Mouse (Mus musculus) embryo, embryonic 11.5 days (tissue): ENCODE data around the gene B230118H07Rik.

Experiments used
- DNase-seq: peaks from one replicate; pipeline ENCODE4 v3.0.0-alpha.2; 2012; ENCODE audit warnings: low read depth, low spot score

Gene B230118H07Rik

GRCm38 (mm10) chr2:101525091-101525490 lies 124.2 kb downstream of the B230118H07Rik start:
- no peak for DNase-seq

- DNase-seq = no peak
These were observed 128.8 kb downstream of the B230118H07Rik start for GRCm38 (mm10) chr2:101520503-101520902.

DNA sequence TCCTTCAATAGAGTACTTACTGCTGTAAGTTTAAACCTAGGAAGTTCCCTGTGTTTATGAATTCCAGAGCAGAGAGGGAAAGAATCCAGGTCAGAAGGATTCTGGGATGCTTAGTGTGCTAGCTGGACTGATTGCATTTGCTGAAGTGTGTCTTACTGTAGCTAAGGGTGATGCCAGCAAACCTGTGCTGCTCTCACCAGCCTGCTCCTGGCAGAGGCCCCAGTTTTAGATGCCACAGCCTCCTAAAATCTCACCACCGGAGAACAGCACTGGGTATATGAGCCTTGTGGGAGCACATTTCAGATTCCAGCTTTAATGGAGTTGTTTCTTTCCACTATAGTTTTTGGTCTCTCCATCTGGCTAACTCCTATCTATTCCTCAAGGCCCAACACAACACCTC lies 129.4 kb downstream of the B230118H07Rik start:
- no peak for DNase-seq
